Mouse (Mus musculus): ENCODE results near the gene Hist1h4k. TPM values are rescaled to one million over a fixed set of nuclear protein-coding genes. Genes with fewer than 3 reads are reported as not detected.

The Hist1h4k gene
- total RNA-seq, 2 experiments from 2014 or later = 16.9 to 714 TPM

DNA sequence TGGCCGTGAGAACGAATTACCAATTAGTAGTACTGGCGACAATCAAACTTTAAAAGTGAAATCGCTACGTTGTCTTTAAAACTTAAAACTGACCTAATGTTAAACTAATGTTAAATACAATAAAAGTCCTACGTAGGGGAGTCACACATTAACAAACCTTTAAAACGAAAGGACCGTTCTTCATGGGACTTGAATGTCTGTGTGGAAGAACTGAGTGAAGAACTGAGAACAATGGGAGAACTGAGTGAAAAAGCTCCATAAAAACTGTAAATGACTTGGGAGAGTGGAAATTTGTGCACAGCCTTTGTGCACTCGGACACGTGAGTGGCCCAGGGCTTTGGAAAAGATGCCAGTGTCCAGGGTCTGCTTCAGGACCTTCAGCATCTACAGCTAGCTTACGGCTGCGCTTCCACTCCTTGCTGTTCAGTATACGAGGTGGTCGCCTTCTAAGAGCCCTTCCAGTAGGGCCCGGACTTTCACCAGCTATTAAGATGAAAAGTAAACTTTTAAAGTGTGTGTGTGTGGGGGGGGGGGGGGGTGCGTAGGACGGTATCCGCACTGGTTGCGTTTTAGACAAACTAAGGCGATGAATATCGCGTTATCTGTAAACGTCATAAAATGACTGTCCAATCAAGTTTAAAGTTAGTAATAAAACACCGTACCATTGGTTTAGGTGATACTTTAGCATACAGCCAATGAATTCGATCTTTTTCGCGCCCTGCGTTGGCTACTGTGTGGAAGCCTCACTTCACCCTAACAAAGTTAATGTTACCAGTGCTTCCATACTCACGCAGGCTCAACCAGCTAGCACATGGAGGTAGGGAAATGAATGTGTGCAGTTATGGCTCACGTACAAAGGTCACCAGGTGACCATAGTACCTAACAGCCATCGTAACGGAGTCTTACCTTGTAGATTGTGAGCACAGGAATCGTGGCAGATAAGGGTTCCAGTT, 28.8 kb upstream of the Hist1h4k start:
- ATAC-seq (replicated peaks; ENCODE audit: low FRiP score, poor library complexity, severe bottlenecking) = peak; percentile 58

DNA sequence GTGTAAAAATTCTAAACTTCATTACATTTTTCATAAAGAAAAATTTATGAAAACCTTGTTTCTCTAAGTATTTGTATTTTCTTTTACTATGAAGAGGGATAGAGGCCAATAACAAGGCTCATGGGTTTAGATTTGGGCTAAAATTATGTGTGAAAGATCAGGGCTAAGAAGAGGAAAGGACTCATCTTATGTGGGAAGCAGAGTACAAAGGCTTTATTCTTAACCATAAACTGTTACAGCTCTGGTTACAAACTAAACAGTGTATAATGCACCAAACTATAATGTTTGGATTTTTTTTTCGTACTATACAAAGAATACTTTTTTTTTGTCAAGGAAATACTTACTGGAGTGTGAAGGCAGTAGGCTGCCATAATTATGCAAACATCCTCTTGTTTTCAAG, 5.4 kb upstream of the Hist1h4k start:
- no peak for ATAC-seq (replicated peaks; ENCODE audit: low FRiP score, poor library complexity, severe bottlenecking)

DNA sequence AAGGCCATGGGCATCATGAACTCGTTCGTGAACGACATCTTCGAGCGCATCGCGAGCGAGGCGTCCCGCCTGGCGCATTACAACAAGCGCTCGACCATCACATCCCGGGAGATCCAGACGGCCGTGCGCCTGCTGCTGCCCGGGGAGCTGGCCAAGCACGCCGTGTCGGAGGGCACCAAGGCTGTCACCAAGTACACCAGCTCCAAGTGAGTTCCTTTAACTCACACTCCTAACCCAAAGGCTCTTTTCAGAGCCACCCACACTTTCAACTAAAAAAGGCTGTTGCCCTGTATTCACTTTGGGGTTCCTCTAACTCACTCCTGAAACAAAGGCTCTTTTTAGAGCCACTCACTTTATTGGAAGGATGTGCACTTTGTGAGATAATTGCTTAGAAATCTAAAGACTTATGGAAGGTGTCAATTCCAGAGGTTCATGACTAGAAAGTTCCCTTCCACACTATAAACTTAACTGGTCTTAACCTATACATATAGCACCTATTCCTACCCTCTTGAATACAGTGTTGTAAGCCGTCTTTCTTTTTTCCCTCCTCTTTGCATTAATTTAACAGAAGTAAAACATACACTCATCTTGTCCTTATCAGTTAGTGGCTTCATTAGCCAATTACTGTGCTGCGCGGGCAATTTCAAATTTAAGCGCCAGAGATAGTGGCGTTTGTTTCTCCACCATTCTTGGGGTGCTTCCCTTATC, 4.1 kb upstream of the Hist1h4k start:
- ATAC-seq (replicated peaks; ENCODE audit: low FRiP score, poor library complexity, severe bottlenecking) = peak; percentile 45

DNA sequence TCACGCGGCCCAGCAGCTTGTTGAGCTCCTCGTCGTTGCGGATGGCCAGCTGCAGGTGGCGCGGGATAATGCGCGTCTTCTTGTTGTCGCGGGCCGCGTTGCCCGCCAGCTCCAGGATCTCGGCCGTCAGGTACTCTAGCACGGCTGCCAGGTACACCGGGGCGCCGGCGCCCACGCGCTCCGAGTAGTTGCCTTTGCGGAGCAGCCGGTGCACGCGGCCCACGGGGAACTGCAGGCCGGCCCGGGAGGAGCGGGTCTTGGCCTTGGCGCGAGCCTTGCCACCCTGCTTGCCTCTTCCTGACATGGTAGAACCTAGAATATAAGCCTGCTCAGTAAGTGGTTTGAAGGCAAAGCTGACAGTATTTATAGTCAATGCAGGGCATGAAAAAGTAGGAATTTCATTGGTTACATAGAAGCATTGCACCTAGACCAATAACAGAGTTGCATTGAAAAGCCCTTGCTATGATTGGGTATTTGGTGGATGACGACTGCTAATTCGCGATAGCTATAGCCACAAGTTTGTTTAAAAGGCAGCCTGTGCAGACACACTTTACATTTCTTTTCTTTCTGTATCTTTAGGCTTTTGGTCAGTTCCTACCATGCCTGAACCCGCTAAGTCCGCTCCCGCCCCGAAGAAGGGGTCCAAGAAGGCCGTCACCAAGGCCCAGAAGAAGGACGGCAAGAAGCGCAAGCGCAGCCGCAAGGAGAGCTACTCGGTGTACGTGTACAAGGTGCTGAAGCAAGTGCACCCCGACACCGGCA, 3.4 kb upstream of the Hist1h4k start, which contains the start of the genes Hist1h2ak and Hist1h2bn:
TSS of gene Hist1h2ak (minus strand) at position 304 of the 762 bp plus-strand sequence.
TSS of gene Hist1h2bn (plus strand) at position 600 of the 762 bp plus-strand sequence.
- peak; percentile 81 for ATAC-seq (replicated peaks; ENCODE audit: low FRiP score, poor library complexity, severe bottlenecking)

DNA sequence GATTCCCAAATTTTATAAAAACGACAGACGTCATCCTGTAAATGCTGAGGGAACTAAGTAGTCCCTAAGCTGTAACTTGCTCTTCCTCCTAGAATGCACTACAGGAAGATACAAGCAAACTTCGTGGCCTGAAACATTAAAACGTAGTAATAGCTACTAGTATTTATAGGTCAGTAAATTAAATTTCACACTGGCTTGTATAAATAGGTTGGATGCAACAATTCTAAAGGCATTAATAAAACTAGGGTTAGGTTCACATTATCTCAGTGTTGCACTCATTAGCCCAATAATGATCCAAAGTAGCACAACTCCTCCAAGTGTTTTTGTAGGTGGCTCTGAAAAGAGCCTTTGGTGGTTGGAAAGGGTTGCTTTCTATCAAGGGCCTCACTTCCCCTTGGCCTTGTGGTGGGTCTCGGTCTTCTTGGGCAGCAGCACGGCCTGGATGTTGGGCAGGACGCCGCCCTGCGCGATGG, 2.8 kb upstream of the Hist1h4k start:
- no peak for ATAC-seq (replicated peaks; ENCODE audit: low FRiP score, poor library complexity, severe bottlenecking)

DNA sequence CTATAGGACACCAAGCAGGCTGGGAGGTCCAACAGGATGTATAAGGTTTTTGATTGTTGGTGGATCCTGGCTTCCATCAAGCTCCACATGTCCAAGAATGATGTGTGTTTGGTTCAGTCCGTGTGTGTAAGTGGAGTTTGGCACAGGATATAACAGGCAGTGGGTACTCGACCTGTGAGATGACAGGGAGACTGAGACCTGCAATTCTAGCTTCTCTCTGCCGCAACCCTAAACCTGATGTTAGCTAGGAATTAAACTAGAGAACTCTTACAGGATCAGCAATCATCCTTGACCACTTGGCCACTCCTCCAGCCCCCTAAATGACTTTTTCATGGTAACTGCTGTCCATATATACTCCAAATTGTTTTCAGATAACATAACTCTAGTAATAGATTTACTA, 2.1 kb upstream of the Hist1h4k start:
- ATAC-seq (replicated peaks; ENCODE audit: low FRiP score, poor library complexity, severe bottlenecking) = 0 out of 2 replicates have a peak, but pooled peaks have one; percentile 1

DNA sequence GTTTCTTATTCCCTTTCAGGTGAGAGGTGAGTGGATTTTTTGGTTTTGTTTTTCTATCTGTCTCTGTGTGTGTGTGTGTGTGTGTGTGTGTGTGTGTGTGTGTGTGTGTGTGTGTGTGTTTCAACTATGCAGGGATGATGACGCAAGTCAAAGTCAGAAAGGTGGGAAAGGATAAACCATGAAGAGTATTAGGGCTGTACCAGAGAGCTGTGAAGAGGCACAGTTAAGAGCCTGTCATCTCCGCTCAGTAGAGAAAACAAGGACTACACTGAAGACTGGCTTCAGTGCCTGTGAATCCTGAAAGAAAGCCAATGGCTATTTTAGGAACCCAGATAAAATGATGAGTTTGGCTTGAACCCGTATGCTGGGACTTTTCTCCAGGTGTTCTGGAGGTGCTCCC, 1.5 kb upstream of the Hist1h4k start:
- ATAC-seq (replicated peaks; ENCODE audit: low FRiP score, poor library complexity, severe bottlenecking) = no peak

DNA sequence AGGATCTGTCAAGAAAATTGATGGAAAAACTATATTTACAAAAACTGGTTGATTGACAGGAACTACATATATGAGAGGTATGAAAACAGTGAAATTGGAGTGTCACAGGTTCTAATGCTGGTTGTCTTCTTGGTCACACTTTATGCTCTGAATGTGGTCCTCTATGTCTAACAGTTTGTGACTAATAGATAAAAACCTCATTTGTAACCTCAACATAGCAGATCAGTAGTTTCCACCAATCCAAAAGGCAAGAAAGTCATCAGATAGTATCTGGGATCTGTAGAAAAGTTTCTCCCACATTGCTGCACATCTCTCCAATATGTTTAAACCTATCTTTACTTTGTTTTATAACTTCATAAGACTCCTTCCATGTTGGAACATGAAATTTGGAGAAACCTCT, 1.1 kb upstream of the Hist1h4k start:
- ATAC-seq (replicated peaks; ENCODE audit: low FRiP score, poor library complexity, severe bottlenecking) = no peak

DNA sequence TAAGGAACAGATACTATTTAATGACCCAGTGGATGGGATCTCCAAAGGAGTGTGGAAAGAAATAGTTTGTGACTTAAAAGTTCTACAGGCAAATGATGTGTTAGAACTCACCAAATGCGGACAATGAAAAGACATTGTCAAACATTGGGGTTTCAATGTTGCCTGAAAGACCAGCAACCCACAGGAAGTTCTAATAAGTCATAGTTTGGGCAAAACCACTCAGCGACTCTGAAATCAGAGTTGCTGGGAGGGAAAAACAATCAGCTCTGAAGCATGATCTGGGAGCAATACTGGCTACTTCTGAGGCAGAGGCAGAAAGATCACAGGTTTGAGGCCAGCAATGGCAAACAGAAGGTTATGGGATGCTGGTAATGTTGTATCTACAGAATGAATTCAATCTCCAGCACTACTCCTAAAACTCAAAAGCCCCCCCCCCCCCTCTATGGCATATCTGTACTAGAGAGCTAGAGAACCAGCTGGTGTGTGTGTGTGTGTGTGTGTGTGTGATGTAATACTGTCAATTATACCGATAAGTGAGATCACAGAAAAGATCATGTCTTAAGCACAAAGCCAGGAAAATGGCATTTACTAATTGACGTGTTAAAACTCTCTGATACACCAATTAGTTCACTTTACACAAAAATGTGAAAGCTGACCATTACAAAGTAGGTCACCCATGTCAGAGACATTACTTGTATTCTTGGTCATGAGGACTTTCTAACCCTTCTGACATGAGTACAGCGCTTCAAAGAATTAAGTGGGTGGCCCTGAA, 732 bp downstream of the Hist1h4k start:
- no peak for ATAC-seq (replicated peaks; ENCODE audit: low FRiP score, poor library complexity, severe bottlenecking)

DNA sequence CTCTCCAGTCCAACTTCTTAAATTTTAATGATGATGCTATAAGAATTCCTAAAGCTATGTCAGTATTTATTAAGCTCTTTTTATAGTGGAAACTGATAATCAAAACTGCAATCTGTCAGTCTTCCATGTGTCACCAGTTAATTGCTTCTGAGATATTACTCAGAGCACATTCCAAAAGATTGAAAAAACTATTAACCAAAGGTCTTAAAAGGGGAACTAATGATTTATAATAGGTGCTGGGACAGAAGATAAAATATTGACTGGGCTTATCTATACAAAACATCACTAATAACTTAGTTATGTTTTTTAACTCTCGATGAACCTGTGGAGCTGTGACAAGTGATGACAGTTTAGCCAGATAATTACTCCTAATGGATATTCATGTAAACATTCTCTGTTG, 5.3 kb downstream of the Hist1h4k start:
- no peak for ATAC-seq (replicated peaks; ENCODE audit: low FRiP score, poor library complexity, severe bottlenecking)

DNA sequence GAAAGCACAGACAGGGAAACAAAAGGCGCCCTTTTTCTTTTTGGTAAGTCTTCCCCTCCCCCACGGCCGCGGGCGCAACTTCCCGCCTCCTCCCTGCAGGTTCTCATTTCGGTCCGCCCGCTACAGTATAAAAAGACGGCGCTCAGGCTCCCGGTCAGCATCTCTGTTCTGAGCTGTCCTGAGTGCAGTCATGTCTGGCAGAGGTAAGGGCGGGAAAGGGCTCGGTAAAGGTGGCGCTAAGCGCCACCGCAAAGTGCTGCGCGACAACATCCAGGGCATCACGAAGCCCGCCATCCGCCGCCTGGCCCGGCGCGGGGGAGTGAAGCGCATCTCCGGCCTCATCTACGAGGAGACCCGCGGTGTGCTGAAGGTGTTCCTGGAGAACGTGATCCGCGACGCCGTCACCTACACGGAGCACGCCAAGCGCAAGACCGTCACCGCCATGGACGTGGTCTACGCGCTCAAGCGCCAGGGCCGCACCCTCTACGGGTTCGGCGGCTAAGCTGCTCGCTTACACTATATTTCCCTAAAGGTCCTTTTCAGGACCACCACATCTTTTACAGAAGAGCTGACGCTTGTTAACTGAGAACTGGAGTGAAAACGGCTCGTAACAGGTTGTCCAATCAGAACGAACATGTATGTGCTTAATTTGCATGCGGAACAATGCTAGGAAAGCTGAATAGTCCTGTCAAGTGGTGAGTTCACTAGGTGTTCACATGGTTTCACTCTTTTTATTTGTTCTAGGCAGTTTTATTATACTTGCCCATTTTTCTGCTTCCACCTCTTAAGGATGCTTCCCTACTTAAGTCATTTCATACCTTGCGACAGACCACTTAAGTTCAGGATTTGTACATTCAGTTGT, 15.2 kb downstream of the Hist1h4k start, which contains the start of gene Hist1h4j:
TSS of gene Hist1h4j (plus strand) at position 159 of the 862 bp plus-strand sequence.
- ATAC-seq (replicated peaks; ENCODE audit: low FRiP score, poor library complexity, severe bottlenecking) = peak; percentile 85

DNA sequence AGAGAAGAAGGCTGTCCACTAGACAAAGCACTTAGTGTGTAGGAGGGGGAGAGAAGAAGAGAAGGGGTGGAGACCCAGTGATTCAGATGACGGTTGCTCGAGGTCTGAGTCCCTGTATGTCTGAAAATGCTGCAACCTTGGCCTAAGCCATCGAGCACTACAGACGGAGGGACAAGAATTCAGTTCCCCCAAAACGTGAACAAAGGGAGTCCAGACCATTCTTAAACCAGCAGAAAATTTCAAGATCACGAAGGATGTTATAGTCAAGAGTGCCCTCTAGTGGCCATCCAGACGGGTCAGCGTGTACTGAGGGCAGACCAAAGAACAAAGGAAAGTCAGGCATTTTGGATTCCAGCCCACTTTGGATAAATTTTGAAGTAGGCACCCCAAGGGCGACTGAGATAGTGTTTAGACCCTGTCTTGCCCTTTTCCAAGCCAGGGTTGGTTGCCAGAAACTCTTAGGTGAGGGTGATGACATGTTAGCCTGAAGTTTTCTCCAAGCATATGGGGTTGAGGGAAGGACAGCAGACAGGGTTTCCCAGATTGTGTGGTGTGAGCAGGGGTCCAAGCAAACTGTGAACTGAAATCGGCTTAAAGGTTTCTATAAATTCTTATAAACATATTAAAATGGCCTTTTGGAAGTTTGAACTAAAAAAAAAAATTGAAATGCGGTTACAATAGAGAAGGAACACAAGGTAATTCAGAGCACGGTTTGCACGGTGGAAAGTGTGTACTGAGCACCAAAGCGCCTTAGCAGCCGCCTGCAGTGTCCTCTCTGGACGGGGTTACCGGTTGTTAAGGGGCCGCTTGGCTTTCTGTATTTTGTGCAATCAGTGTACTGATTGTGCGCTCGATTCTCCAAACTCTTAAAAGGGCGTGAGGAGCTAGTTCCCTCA, 16.0 kb downstream of the Hist1h4k start:
- ATAC-seq (replicated peaks; ENCODE audit: low FRiP score, poor library complexity, severe bottlenecking) = peak; percentile 66

DNA sequence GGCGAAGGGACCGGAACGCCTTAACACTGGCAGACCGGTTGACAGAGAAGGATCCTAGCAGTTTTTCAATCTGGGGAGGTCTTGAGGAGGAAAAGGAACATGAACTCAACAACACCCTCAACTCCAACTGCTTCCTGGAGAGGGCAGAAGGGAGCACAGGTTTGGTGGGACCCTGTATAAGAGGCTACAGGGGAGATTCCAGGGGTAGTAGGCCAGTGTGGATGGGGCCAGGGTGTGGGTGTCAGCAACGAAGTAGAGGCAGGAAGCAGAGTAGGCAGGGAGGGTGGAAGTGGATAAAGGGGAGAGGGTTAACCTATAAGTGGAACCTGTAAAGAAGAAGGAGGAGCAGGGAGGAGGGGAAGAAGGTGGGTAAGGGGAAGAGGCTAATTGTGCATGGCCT, 16.8 kb downstream of the Hist1h4k start:
- ATAC-seq (replicated peaks; ENCODE audit: low FRiP score, poor library complexity, severe bottlenecking) = no peak

DNA sequence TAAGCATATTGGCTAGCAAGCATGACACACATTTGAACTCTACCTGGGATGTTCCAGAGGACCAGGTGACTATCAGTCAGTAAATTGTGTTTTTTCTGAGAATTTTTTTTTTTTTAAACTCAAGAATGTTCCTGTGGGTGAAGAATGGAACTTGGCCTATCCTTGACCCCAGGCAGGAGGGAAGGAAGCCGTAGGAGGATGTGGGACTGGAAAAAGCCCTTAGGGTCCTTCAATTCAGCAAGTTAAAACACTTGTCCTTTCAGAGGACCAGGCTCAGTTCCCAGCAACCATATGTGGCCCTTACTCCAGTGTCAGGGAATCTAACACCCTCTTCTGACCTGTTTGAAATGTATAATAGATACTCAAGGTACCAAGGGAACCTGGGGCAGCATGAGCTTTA, 20.8 kb downstream of the Hist1h4k start:
- ATAC-seq (replicated peaks; ENCODE audit: low FRiP score, poor library complexity, severe bottlenecking) = no peak

DNA sequence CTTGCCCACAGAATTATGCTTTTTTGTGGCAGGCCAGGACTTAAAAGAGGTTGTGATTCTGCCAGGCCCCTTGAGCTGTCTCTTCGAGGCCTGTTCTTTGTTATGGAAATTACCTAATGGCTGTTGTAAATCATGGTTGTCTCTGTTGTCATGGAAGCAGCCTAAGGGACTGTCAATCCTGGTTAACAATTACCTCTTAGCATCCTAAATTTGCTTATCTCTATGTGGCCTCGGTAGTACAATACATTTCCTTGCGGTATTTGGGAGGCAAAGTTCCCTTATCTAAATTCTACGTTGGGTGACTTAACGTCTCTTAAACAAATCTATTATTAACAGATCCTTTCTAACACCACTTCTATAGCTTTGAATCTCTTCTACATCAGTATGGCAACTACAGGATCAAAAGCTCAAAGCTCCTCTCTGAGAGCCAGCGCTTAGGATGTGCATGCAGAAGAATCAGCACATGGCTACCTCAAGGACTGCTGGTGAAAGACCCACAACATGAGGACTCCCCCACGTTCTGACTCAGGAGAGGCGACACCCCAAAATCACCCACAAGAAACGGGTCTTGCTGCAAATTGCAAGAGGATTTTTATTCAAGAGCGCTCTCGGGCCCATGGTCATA, 22.2 kb downstream of the Hist1h4k start:
- ATAC-seq (replicated peaks; ENCODE audit: low FRiP score, poor library complexity, severe bottlenecking) = no peak

DNA sequence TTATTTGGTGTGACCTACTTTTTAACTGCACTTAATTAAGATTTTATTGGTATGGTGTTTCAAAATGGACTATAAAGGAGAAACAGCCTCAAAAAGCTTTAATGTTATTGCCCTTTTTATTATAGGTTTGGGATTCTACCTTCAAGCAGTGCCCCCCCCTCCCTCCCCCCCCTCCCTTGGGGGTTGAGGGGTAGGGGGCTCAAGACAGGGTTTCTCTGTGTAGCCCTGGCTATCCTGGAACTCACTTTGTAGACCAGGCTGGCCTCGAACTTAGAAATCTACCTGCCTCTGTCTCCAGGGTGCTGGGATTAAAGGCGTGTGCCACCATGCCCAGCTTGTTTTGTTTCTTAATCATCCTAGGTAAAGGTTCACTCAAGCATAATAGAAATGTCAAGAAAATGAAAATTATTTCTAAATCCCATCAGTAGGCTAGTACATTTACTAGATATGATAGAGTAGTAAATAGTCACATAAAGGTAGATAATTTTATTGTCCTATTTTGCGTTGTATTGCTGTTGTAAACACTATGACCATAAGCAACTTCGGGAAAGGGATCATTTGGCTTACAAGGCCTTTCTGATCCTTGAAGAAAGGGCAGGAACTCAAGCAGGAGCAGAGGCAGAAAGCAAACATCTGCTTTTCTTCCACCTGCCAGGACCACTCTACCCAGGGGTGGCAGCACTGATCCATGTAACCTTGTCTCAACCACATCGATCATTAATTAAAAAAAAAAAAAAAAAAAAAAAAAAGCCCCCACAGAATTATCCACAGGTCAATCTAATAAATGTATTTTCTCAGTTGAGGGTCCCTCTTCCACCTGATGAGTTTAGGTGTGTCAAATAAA, 27.1 kb downstream of the Hist1h4k start:
- no peak for ATAC-seq (replicated peaks; ENCODE audit: low FRiP score, poor library complexity, severe bottlenecking)

Measured in erythroblast, adult 5-6 weeks (primary cell).